In genomic region chrX:169983401-169984165, GRCm38 (mm10) we compare ENCODE assay signal across 8 mouse cellular contexts. TPM values are rescaled to one million over a fixed set of nuclear protein-coding genes. Genes with fewer than 3 reads are reported as not detected.
DNase-seq lines count a peak whose midpoint lies in the region; TF ChIP-seq lines count a peak whose summit lies in the region.
"Not testable (repeated sequence)": the region's sequence is repeated elsewhere in the genome, so short reads cannot be mapped to it uniquely, and the experiment has no call there.

No protein-coding gene starts in this region.

- intact Hi-C loops in left cerebral cortex, postnatal 10 days (cut with DNase I): not testable (repeated sequence)

- peaks cover 73% of the 10 kb centered on the region for H3K36me3 ChIP-seq in heart, embryonic 10.5 days
- peaks cover 88% of the 10 kb centered on the region for H3K36me3 ChIP-seq in midbrain, embryonic 10.5 days
- not testable (repeated sequence) for H3K36me3 ChIP-seq in splenic B cell, adult 2 months (ENCODE audit: control insufficient read depth, insufficient read depth, low read length, poor library complexity, severe bottlenecking)

- not testable (repeated sequence) for H3K27ac ChIP-seq in heart, embryonic 10.5 days; midbrain, embryonic 10.5 days (replicated peaks)

- TF ChIP-seq CTCF in brain, embryonic 14.5 days (IDR thresholded peaks at IDR 0.05; ENCODE audit: borderline replicate concordance, extremely low read depth, insufficient read depth, insufficient read length): not testable (repeated sequence)

- H3K9me3 ChIP-seq in heart, embryonic 10.5 days: peaks cover 82% of the 10 kb centered on the region
- H3K9me3 ChIP-seq in midbrain, embryonic 10.5 days (replicated peaks): peaks cover 93% of the 10 kb centered on the region

- not testable (repeated sequence) for H3K27me3 ChIP-seq in heart, embryonic 10.5 days (ENCODE audit: insufficient read depth, poor library complexity, severe bottlenecking); midbrain, embryonic 10.5 days (ENCODE audit: low read depth, poor library complexity, severe bottlenecking); splenic B cell, adult 2 months (ENCODE audit: control insufficient read depth, insufficient read depth, low read length, poor library complexity, severe bottlenecking)

- not testable (repeated sequence) for H3K4me3 ChIP-seq in heart, embryonic 10.5 days; midbrain, embryonic 10.5 days

- 87% methylated on average over 19 of the region's 19 CpGs for WGBS in heart, embryonic 10.5 days
- WGBS in midbrain, embryonic 10.5 days: 90% methylated on average over 19 of the region's 19 CpGs

- not testable (repeated sequence) for H3K4me1 ChIP-seq in heart, embryonic 10.5 days; midbrain, embryonic 10.5 days

- DNase-seq in CD4-positive, CD25-positive, alpha-beta regulatory T cell, adult 2 months (ENCODE audit: low read depth, low spot score): peak; percentile 25
- peak; percentile 77 for DNase-seq in brain, embryonic 14.5 days (ENCODE audit: low read depth)
- DNase-seq in embryo, embryonic 9.5 days (ENCODE audit: extremely low spot score): peak; percentile 4
- DNase-seq in heart, embryonic 10.5 days (ENCODE audit: low spot score): peak; percentile 76
- DNase-seq in kidney, adult 9 months: peak; percentile 34
- DNase-seq in left cerebral cortex, postnatal 10 days (ENCODE audit: extremely low spot score in 1 of 2, low spot score in 2 of 2): peak; percentile 23 to 44
- peak; percentile 15 for DNase-seq in midbrain, embryonic 10.5 days (ENCODE audit: low spot score)
- DNase-seq in splenic B cell, adult 2 months (ENCODE audit: low read depth, low spot score): peak; percentile 39

- TF ChIP-seq POLR2A in brain, embryonic 14.5 days (IDR thresholded peaks at IDR 0.05; ENCODE audit: borderline replicate concordance, extremely low read depth, insufficient read depth, insufficient read length, poor library complexity, severe bottlenecking): not testable (repeated sequence)

RNA-seq across cellular contexts. Expression of gene Gm21887, which starts 25.9 kb away (rescaled TPM):
- polyA plus RNA-seq in brain, embryonic 14.5 days (2012; rRNA removed): 476 and 1,536 TPM in 2 replicates
- polyA plus RNA-seq in heart, embryonic 10.5 days (2016; fragmentation: Nextera tagmentation; extraction: Ambion mirVana): 121 and 172 TPM in 2 replicates
- 100 to 1,000 TPM; 164 to 223 TPM for total RNA-seq in left cerebral cortex, postnatal 10 days (2021)
- 224 and 306 TPM in 2 replicates for polyA plus RNA-seq in midbrain, embryonic 10.5 days (2016; fragmentation: Nextera tagmentation; extraction: Ambion mirVana)

Comparison
In these comparisons a context has a peak if more than half of its experiments do, and no peak if none do; other contexts are left out.
1. DNase-seq: peak in every context shown above with its lines; median percentile 77 in brain, embryonic 14.5 days; 76 in heart, embryonic 10.5 days; 39 in splenic B cell, adult 2 months; 34 in kidney, adult 9 months; 34 in left cerebral cortex, postnatal 10 days; 25 in CD4-positive, CD25-positive, alpha-beta regulatory T cell, adult 2 months; 15 in midbrain, embryonic 10.5 days; 4 in embryo, embryonic 9.5 days.